Mouse (Mus musculus) thymus, postnatal 36 days (tissue): ENCODE data around the gene Col9a2.

Source experiments
- DNase-seq, 2 experiments: peaks; one replicate each; pipeline ENCODE4 v3.0.0; 2022; ENCODE audit warnings: mixed read lengths in 2 of 2

Gene Col9a2

DNA sequence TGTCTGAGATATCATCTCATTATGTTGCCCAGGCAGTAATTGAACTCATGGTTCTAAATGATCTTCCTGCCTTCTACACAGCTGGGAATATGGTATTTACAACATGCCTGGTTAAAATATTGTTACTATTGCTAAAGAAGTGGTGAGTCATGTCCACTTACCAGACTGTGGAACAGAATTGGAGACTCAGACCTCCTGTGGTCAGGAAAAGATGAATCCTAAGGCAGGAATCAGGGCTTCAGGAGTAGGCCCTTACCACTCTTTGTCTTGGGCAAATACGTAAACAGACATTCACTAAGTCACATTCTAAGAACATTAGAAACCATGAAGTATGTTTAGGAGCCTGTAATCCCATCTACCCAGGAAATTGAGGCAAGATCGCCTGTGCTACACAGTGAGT, 49.5 kb downstream of the Col9a2 start:
- DNase-seq = no peak

GRCm38 (mm10) chr4:121090211-121090610, 51.0 kb downstream of the Col9a2 start:
- no peak for DNase-seq

- peak; percentile 82 to 86 for DNase-seq
These were observed 58.6 kb downstream of the Col9a2 start, which contains the start of gene Zmpste24 for GRCm38 (mm10) chr4:121097650-121098378. Gene Zmpste24 (minus strand): TSS chr4:121098241.

DNA sequence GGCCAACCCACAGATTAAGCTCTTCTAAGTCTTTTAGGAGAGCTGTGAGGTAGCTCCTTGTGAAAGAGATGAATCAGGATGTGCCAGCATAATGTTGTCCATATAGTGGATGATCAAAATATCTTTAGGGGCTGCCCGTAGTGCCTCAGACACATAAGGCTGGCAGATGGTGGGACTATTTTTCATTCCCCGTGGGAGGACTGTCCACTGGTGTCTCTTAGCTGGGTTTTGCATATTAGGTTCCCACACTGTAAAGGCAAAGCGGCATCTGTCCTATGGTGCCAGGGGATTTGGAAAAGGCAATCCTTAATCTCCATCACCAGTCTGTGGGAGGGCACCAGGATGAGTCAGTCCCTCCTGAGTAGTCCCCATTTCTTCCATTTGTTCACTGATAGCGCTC, 64.1 kb downstream of the Col9a2 start:
- DNase-seq = no peak
